Mouse (Mus musculus): ENCODE measurements around the gene Reep1.

Reep1 gene

DNA sequence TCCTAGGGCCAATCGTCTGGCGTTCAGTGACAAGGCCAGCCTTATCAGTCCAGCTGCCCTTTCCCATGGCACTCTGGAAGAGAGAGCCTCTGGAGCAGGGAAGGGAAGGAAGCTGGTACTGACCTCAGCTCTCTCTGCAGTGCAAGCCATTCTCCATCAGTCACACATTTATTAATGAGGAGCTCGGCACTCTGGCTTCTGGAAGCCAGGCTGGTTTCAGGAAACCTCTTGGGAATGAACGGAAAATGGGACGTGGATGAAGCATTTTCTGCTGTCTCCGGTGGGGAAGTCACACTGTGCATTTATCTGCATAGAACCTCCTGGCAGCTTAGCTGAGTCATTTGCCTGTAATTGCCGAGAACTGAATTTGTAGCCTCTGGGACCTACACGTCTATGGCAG is 29.8 kb downstream of the Reep1 start:
- in situ Hi-C loops (cut with MboI, MseI) = no loop called here

DNA sequence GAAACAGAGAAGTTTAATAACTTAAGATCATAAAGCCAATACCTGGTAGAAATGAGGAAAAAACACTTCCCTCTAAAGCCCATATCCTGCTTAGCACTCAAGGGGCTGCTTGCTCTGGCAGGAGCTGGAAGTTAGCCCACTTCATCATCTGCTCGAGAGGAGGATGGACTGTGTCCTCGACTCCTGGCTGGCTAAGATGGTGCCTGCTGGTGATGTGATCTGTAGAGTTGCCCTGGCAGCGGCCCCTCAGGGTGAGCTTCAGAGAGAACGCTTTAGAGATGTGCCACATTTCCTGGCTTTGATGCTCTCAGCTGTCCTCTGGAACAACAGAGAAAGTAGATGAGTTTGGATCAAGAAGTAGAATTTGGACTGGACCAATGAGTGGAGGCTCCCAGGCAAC is 31.2 kb downstream of the Reep1 start:
- in situ Hi-C loops (cut with MboI, MseI) = no loop called here

DNA sequence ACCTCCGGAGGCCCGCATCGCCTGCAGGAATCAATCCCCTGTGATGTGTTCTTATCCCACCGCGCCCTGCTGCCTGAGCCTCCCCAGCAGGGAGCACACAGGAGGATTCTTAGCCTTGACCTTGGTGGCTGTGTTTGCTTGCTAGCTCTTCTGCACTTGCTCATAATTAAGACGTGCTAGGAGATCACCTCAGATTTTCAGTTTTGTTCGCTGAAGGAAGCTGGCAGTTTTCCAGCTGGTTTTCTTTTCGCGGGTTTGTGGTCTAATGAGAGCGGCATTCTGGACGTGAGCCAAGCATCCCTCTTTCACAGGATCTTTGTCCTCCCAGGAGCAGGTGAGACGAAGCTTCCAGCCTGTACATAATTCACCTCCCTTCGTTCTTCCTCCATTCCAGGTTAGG is 33.6 kb downstream of the Reep1 start:
- in situ Hi-C loops (cut with MboI, MseI) = no loop called here

DNA sequence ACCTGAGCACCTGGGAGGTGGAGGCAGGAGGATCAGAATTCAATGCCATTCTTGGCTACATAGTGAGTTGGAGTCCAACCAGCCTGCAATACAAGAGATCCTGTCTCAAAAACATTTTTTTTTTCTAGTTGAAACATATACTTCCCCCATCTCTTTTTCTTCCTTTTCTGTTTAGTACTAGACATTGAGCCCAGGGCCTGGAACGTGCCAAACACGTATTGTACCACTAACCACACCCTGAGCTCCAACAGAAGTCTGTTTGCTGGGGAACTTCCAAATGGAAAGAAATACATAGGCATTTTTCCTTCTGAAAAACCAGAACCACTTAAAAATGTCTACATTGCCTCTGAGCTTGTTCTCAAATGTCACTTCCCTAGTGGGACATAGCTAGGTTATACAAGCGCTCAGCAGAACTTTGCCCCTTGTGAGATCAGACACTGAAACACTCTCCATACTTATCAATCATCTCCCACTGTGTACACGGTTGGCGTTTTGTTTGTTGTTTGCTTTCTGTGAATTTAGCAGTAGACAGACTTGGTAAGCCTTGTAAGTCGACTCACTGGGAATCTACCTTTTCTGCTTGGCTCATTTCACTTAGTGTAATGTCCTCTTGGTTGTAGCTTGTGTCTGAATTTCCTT is 34.8 kb downstream of the Reep1 start:
- in situ Hi-C loops (cut with MboI, MseI) = no loop called here

DNA sequence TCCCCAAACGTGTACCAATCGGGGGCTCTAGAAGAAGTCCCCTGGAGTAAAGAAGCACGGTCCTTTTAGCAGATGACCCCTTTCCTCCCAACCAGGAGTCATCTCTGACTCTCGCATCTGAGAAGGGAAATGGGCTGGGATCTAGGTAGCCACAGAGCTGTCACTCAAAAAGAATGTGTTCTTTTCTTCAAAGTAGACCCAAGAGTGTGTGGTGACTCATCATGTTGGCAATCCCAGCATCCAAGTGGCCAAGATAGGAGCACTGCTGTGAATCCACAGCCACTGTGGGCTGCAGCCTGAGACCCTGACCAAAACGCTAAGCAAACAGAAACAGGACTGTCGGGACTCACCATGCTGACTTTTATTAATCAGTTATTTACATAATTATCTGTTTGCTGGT is 37.6 kb downstream of the Reep1 start:
- in situ Hi-C loops (cut with MboI, MseI) = no loop called here

DNA sequence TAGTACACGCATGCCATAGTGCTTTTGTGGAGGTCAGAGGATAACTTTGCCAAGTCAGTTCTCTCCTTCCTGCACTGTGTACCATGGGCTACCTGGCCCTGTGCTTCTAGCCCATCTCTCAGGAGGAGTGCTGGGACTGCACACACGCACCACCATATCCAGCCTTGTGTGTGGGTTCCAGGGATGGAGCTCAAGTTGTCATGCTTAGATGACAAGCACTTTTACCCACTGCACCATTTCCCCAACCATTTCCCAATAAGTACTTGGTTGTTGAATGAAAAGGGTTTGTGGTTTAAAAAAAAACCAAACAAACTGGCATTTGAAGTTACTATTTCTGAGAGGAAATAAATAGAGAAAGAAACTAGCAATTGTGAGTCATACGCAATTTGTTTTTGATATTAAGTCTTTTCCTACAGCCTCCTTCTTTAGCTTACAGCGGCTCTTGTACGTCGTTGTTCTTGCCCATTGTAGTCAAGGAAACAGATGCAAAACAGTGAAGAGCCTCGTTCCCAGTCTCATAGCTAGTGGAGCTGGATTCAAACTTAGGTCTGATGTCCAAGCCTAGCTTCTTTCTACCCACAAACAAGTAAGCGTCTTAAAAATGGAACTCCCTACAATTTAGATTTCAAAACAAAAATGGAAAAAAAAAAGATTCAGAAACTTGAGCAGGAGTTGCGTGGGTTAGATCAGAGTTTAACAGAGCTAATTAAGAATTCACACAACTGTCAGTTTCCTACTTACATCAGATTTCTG is 38.3 kb downstream of the Reep1 start:
- in situ Hi-C loops (cut with MboI, MseI) = no loop called here

DNA sequence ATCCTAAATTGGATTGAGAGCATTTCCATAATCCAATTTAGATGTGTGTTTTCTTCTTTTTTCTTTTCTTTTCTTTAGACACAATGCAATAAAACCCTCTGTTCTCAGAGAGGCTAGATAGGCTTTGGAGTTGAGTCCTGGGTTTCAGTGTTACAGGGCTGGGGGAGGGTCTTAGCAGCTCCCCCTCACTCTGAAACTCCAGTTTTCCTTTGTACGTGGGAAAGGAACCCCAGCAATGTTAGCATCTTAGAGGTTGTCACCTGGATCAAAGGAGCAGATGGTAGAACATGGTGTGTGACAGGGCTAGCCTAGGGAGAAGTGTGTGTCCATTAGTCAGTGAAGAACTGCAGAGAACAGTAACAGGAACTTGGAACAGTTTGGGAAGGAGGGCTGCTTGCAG is 38.9 kb downstream of the Reep1 start:
- in situ Hi-C loops (cut with MboI, MseI) = no loop called here

DNA sequence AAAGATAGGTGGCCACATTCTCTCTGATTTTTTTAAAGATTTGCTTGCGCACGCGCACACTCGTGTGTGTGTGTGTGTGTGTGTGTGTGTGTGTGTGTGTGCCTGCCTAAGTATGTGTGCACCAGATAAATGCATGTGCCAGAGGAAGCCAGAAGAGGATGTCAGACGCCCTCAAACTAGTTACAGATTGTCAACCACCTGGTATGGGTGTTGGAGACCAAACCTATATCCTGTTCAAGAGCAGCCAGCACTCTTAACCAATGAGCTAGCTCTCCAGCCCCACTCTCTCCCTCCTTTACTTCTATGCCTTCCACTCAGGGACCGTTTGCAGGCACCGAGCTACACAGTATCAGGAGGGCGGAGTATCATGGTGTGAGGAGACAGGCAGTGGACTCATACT is 39.5 kb downstream of the Reep1 start:
- in situ Hi-C loops (cut with MboI, MseI) = no loop called here

DNA sequence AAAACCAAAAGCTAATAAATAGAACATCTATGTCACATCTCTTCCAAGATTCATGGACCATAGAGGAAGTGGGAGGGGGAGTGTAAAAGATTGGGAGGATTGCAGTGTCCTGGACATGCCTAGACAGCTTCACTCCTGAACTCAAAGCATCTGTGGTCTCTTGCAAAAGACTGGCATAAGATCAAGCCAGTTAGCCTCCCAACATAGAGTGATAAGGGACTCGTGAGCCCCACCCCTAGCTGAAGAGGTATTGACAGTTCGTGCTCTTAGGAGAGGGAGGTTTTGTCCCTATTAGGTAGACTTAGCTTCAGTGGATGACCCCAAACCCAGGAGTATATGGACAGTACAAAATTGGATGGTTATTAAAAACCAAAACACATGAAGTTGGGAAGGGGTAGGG is 44.2 kb downstream of the Reep1 start:
- in situ Hi-C loops (cut with MboI, MseI) = no loop called here

DNA sequence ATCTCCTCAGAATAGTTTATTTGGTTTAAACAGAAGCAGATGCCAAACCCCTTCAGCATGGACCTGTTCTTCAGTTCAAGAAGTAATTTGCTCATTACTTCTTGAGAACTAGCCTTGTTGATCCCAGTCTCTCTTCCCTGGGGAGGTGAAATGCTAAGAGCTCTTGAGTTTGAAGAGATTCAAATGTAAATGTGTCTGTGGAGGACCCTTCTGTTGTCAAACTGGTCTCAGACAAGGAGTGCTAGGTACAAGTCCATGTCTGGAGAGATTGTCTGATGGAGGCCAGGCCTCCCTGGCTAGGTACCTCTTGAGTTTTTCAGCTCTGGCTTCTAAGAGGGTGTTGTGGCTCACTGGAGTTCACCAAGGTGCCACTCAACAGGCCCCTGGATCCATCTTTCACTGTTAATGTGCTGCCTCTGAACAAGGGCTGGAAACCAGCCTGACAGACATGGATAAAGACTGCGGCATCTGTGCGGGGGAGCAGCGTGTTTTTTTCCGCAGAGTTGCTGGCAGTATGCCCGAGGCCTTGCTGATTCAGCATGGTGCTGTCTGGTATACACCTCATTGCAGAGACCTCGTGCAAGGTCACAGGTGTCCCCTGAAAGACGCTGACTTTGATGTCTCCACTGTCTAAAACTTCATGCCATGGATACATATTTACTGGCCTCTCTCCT is 45.6 kb downstream of the Reep1 start:
- in situ Hi-C loops (cut with MboI, MseI) = no loop called here

DNA sequence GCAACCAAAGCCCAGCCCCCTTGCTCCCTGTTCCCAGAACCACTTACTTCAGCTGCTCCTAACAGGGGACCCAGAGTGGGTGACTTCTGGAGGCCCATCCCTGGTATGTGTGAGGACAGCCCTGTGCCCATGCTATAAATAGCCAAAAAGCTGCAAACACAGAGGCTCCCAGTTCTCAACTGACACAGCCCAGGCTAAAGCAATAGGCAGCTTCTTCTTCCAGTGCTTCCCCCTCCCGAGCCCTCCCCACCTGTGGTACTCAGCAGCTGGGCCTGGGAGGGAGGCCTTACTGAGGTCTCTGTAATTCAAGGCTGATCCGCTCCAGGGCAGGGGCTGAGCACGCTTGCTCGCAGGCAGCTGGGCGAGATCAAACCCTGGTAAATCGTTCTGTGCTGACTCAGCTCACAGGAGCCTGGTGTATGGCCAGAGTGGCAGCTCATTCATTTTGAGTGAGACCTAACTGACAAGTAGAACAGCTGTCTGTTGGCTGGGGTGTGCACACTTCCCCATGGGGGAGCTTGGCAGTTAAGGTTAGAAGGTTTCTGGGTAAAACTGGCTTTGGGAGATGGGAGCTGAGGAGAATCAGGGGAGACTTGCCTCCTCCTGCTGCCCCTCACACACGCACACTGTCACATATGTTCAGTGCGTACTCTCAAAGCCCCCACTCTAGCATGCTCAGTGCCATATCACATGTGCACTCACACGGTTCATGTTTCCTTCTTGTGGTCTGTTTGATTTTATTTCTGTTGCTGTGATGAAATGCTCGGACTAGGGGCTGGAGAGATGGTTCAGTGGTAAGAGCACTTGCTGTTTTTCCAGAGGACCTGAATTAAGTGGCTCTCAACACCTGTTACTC is 49.9 kb downstream of the Reep1 start:
- in situ Hi-C loops (cut with MboI, MseI) = no loop called here

DNA sequence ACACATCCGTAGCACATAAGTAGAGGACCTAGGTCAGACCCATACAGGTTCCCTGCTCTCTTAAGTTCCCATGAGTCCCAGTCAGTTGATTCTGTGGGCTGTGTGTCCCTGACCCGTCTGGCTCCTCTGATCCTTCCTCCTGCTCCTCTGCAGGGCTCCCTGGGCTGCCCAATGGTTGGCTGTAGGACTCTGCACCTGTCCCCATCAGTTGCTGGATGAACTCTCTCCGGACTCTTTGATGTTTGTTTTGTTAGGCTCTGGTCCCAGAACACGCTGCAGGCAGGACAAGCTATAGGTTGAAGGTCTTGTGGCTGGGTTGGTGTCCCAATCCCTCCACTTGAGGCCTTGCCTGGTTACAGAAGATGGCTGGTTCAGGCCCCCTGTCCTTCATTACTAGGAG is 51.4 kb downstream of the Reep1 start:
- in situ Hi-C loops (cut with MboI, MseI) = no loop called here

DNA sequence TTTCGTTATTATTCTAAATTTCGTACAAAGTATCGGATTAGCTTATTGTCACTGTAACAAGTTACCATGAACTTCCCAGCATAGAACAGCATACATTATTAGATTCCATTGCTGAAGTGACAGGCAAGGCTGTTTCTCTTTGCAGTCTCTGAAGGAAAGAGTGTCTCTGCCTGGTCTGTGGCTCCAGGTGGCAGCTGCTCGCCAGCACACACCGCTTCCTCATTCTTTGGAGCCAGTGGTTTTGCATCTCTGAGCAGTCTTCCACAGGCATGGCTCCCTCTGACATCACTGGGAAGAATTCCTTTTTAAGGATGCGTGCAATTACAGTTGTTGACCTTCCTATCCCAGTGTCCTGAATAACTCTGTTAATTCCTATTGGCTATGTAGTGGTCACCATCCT is 52.7 kb downstream of the Reep1 start:
- in situ Hi-C loops (cut with MboI, MseI) = no loop called here

DNA sequence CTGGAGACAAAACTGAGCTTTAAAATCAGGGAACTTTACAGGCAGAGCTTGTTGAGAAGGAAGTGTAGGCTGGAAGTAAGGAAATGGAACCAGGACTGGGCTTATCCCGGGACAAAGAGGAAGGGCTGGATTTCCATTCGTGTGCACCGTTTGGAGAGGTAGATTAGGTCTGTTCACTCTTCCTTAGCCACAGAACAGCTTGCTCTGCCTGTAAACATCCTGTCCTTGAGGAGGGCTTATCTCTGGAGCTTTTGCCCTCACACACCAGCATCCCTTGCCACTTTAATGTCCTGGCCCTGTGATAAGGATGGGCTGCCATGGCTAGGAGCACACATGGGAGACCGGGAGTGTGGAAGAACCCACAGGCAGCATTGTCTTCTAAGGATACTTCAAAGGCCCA is 60.4 kb downstream of the Reep1 start:
- in situ Hi-C loops (cut with MboI, MseI) = no loop called here

DNA sequence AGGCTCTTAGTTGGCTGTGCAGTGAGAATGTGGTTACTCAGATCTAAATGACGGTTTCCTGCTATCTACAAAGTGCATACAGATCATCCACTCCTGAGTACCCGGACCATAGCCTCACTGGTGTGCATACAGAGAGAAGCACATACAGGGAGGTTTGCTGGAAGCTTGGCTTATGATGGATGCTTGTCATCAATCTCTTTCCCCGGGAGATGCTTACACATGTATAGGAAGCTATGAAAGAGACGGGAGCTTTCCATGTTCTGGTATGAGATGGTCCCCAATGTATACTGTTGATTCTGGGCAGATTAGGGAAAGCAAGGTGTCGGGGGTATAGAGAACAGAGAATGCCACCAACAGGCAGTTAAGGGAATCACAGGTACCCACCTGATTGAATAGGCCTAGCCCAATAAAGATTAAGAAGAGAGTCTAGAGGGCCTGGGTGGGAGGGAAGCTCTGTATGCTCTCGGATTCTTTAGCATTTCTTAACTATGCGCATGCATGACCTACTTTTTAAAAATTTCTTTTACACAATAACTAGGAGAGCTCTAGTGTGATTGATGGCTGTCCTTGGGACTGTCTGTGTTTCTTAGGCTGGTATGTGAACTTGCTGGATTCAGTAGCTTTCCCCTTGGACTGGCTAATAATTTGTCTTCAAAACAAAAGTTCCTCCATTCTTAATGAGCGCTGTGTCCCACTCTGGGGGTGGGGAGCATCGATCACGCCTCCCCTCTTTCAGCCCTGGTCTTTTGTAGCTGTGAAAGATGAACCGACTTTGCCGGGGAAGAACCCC is 62.7 kb downstream of the Reep1 start:
- in situ Hi-C loops (cut with MboI, MseI) = no loop called here

DNA sequence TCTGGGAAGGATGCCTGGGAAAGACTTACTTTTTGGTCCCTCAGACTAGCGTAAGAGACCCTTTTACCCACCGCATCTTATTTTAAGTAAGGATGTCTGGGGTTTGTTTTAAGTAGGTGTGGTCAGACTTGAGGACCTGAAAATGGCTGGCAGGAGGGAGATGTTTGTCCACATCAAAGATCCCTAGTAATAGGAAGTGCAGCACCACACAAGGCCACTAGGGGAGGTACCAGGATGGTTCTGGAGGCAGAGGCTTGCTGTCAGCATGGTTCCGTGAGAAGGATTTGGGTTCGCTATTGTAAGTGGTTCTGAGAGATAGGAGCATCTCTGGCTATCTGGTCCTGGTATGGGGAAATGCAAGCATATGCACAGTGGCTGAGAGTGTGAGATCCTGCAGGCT is 63.5 kb downstream of the Reep1 start:
- in situ Hi-C loops (cut with MboI, MseI) = no loop called here

DNA sequence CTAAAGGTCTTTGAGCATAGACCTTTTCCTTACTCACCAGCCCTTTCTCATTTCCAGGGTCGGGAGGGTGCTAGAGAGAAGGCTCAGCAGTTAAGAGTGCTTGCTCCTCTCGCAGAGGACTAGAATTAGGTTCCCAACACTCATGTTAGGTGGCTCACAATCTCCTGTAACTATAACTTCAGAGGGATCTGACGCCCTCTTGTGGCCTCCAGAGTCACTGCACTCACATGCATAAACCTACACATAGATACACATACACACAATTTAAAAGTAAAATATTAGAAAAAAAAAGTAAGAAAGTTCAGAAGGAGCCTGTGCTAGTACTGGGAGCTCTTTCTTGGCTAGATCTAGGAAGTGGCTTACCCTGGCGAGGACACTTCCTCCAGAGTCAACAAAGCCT is 63.9 kb downstream of the Reep1 start:
- in situ Hi-C loops (cut with MboI, MseI) = no loop called here

DNA sequence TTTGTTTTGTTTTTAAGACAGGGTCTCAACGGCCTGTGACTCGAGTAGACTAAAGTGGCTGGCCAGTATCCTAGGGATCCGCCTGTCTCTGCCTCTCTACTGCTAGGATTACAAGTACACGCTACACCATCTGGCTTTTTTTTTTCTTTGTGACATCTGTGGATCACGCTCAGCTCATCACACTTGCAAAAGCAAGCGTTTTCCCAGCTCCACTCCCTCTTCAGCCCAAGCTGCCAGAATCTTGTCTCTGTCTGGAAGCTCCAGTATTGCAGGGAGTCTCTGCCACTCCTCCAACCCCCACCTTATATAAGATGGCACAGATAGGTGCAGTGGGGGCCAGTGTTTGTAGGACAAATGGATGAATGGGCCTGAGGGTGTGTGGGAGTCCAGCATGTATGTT is 64.8 kb downstream of the Reep1 start:
- in situ Hi-C loops (cut with MboI, MseI) = no loop called here

DNA sequence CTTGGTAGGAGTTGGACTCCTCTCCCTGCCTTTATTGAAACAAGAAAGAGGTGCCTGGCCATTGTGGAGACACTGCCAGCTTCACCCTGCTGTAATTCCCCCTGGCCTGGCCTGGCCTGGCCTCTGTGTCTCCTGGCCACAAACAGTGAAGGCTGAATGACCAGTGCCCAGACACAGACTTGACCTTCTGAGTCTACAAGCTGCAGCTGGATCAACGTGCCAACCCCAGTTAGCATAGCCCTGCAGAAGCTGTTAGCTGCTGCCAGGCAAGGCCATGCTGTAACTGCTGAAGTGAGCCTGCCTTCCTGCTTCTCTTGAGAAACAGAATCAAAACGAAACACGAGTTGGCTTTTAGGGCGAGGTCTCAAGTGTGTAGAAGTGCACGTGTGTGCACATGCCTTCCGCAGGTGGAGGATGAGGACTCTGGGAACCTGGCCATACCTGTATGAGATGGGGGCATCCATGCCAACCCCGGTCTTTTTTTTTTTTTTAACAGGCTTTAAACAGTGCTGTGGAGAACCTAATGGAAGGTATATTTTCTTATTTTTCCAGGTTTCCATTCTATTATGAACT is 65.4 kb downstream of the Reep1 start:
- in situ Hi-C loops (cut with MboI, MseI) = no loop called here

DNA sequence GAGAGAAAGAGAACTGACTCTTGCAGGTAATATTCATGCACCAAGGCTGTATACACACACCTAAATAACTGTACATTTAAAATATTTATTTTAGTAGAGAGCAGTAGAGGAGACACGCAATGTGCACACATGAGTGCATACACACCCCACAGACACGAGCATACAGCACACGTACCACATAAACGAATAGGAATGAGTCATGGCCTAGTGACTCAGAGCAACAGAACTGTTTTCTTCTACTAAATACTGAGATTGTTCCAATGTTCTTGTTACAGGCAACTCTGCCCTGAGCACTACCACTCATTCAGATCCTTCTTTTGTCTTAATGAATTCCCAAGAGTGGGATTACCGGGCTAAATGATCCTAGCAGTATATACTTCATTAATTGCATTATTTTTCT is 70.7 kb downstream of the Reep1 start:
- in situ Hi-C loops (cut with MboI, MseI) = no loop called here

DNA sequence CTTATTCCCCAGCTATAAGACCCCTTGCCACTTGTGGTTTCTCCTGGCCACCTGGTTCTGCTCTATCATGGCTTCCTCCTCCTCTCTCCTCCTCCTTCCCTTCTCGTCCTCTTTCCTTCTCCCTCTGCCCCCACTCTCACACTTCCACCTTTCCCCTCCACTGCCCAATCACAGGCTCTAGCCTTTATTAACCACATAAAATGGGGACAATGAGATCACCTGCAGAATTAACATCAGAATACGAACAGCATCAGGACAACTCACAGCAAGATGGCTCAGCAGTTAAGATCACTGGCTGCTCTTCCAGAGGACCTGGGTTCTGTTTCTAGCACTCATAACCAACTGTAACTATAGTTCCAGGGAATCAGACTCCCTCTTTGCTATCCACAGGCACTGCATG is 72.5 kb downstream of the Reep1 start:
- in situ Hi-C loops (cut with MboI, MseI) = no loop called here
